ENCODE assay signal across 26 mouse cellular contexts in genomic region chr12:25228708-25229107, GRCm38 (mm10).
"Had no signal": no experiment of that assay in that cellular context is flagged by ENCODE, and none has a peak within 500 bp of the region (broad histone marks: within the 10 kb centered on the region; RNA-seq: fewer than 3 reads in every experiment).

No protein-coding gene starts in this region.

- H3K27me3 ChIP-seq: heart, embryonic 13.5 days; heart, embryonic 15.5 days; hindbrain, embryonic 12.5 days; hindbrain, embryonic 15.5 days; kidney, embryonic 15.5 days; limb, embryonic 13.5 days; limb, embryonic 15.5 days; liver, embryonic 12.5 days had no signal

- H3K4me2 ChIP-seq: heart, embryonic 11.5 days; heart, embryonic 13.5 days; heart, embryonic 15.5 days; hindbrain, embryonic 12.5 days; hindbrain, embryonic 15.5 days; kidney, embryonic 15.5 days; limb, embryonic 13.5 days; limb, embryonic 15.5 days; liver, embryonic 12.5 days had no signal

- H3K4me3 ChIP-seq: heart, adult 2 months; heart, embryonic 13.5 days; heart, embryonic 15.5 days; hindbrain, embryonic 12.5 days; hindbrain, embryonic 15.5 days; kidney, embryonic 15.5 days; left cerebral cortex, adult 2 months; limb, embryonic 13.5 days; limb, embryonic 15.5 days; liver, embryonic 12.5 days had no signal

- H3K9me3 ChIP-seq: heart, embryonic 13.5 days; heart, embryonic 15.5 days; hindbrain, embryonic 12.5 days; hindbrain, embryonic 15.5 days; kidney, embryonic 15.5 days; limb, embryonic 13.5 days; limb, embryonic 15.5 days; liver, embryonic 12.5 days had no signal

- H3K4me1 ChIP-seq: hindbrain, embryonic 12.5 days; hindbrain, embryonic 15.5 days had no signal

- H3K27ac ChIP-seq: heart, adult 2 months; heart, embryonic 13.5 days; heart, embryonic 15.5 days; hindbrain, embryonic 12.5 days; hindbrain, embryonic 15.5 days; hindbrain, postnatal 0 days; kidney, embryonic 15.5 days; kidney, postnatal 0 days; left cerebral cortex, adult 2 months; limb, embryonic 13.5 days; limb, embryonic 15.5 days; liver, embryonic 12.5 days; liver, embryonic 14.5 days had no signal

- H3K36me3 ChIP-seq: heart, embryonic 13.5 days; heart, embryonic 15.5 days; hindbrain, embryonic 12.5 days; hindbrain, embryonic 15.5 days; kidney, embryonic 15.5 days; limb, embryonic 13.5 days; limb, embryonic 15.5 days; liver, embryonic 12.5 days had no signal

- H3K9ac ChIP-seq: heart, embryonic 13.5 days; heart, embryonic 15.5 days; hindbrain, embryonic 12.5 days; hindbrain, embryonic 15.5 days; kidney, embryonic 15.5 days; limb, embryonic 13.5 days; limb, embryonic 15.5 days; liver, embryonic 12.5 days; liver, embryonic 14.5 days had no signal

- DNase-seq: gastrocnemius, postnatal 14 days; gastrocnemius, postnatal 36 days; heart, adult 11 months; heart, adult 2 months; heart, postnatal 36 days; kidney, adult 11 months; kidney, adult 2 months; kidney, adult 9 months; kidney, postnatal 14 days; kidney, postnatal 36 days; layer of hippocampus, adult 9-11 months; left cerebral cortex, postnatal 4 days had no signal

- ATAC-seq: hindbrain, postnatal 0 days; intestine, embryonic 16.5 days; liver, embryonic 12.5 days had no signal
